Mouse (Mus musculus) olfactory bulb, adult 2 months (tissue): ENCODE data around the gene Zfp949. TPM values are rescaled to one million over a fixed set of nuclear protein-coding genes. Genes with fewer than 3 reads are reported as not detected.

Experiments used
- H3K27ac ChIP-seq: fragments of 200-500 bp; 2 replicates; pipeline ENCODE4 v1.5.1; 2012; ENCODE audit warnings: low read depth, low read length; ENCODE audit not compliant: insufficient read depth
- H3K4me1 ChIP-seq: fragments of 200-500 bp; 2 replicates; pipeline ENCODE4 v1.6.1; 2012; ENCODE audit warnings: low read length; ENCODE audit not compliant: control insufficient read depth, insufficient read depth
- H3K4me3 ChIP-seq: fragments of 200-500 bp; 2 replicates; pipeline ENCODE4 v1.5.1; 2012; ENCODE audit warnings: mild to moderate bottlenecking, low read depth, low read length, moderate library complexity; ENCODE audit not compliant: insufficient read depth
- CTCF ChIP-seq: fragments of 200-500 bp; IDR thresholded peaks from 2 replicates; pipeline ENCODE4 v1.5.1; 2012; ENCODE audit warnings: low read depth, mild to moderate bottlenecking, low read length, moderate library complexity; ENCODE audit not compliant: insufficient read depth
- POLR2A ChIP-seq: fragments of 200-500 bp; IDR thresholded peaks from 2 replicates; pipeline ENCODE4 v1.6.1; 2012; ENCODE audit warnings: mild to moderate bottlenecking, low read depth, low read length, moderate library complexity; ENCODE audit not compliant: insufficient read depth
- WGBS: fragments of 180-500 bp; shearing (Covaris S2); methylation state at CpG from one replicate; pipeline ENCODE4 v1.1.7; 2018; 5-methylcytosine and 5-hydroxymethylcytosine counted together
- polyA plus RNA-seq: library from polyadenylated mRNA; stranded (reverse); fragments of >200 nt; gene quantifications from 2 replicates; pipeline ENCODE4 v1.2.4, GENCODE M21; 2012; ENCODE audit warnings: low replicate concordance; ENCODE audit not compliant: missing spikeins, insufficient read depth, insufficient read length

Zfp949 gene
- polyA plus RNA-seq, 1 experiment: not detected

DNA sequence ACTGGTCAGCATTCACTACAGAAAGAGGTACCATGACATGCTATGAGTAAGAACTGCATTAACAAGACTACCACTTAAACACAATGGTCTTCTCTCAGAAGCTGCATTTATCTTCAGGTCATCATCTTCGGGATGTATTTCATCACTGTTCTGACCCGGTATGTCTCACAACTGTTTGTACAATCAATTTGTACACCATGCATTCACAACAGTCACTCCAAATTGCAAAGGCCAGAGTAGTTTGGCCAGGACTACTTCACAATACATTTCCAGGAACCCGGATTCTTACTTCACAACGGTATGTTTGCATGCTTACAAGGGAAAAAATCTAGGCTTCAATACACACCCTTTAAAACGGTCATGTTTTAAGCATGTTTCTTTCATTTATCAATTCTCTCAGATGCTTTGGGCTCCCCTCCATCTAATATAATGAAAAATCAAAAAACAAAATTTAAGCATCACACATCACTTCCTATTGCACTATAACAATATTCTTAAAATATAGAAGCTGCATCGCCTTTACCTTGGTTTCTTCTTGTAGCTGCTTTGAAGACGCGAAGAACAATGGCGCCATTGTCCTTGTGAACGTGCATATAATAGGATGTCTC lies 25.8 kb upstream of the Zfp949 start:
- Histone ChIP-seq H3K4me1 (peaks cover 3% of the 10 kb centered on the region; the same call in 1 of the 2 replicates), H3K27ac (peak overlapping the region; percentile 80), H3K4me3 (peak overlapping the region; percentile 55)
- WGBS: under 1% methylated on average over 10 of the region's 10 CpGs
- no peak for TF ChIP-seq CTCF
- no peak for TF ChIP-seq POLR2A

DNA sequence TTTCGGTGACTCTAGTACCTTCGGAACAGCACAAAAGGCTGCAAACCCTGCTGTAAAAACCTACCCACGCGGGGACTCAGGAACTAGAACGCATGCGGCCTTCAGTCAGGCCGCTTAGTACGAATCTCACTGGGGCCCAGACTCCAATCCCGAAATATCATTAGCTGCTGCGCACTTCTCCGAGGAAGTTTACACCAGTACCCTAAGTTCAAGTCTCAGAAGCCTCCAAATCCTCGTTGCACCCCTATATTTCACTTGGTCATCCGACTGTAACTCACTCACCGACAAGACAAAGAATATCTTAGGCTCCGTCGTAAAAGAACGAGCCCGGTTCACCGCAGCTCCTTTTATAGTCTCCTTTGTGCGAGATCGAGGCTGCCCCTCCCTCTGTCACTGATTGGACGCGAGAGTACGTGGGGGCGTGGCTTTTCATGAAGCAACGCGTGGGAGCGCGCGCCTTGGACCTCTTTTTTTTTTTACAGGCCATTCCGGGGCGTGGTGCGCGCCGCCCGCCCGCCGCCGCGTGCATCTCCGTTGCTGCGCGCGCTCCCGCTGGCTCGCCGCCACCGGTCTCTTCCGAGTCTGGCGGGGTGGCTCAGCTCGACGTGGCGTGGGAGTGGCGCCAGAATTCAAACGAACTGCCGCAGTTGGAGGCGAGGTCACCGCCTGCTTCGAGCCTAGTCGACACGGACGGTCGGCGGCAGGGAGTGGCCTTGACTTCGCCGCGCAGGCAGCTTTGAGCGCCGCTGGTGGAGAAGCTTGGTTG lies 25.1 kb upstream of the Zfp949 start:
- TF ChIP-seq POLR2A (peak; percentile 97), CTCF (no peak)
- peak overlapping the region; percentile 80 for H3K27ac ChIP-seq
- WGBS: under 1% methylated on average over 69 of the region's 69 CpGs

DNA sequence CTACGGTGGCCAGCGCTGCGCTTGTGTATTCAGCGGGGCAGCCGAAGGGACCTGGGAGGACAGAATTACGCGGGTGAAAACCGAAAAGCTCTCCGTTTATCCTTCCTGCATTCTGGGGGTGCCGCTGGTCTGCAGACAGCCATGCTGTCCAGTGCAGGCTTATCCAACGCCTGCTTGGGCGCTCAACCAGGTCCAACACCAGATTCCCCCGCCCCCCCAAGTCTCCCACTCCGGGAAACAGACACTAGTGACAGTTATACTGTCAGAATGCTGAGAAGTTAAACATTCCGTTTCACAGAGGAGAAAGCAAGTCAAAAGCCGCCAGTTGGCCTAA lies 24.5 kb upstream of the Zfp949 start:
- H3K4me3 ChIP-seq: peak overlapping the region; percentile 55
- WGBS: 4% methylated on average over 16 of the region's 16 CpGs
- peaks cover 3% of the 10 kb centered on the region; the same call in 1 of the 2 replicates for H3K4me1 ChIP-seq
- TF ChIP-seq CTCF (no peak), POLR2A (no peak)
- no peak overlapping the region for H3K27ac ChIP-seq

More for the DNA sequence above, 25.1 kb upstream of the Zfp949 start:
- H3K4me1 ChIP-seq: peaks cover 3% of the 10 kb centered on the region; the same call in 1 of the 2 replicates
- peak overlapping the region; percentile 55 for H3K4me3 ChIP-seq

DNA sequence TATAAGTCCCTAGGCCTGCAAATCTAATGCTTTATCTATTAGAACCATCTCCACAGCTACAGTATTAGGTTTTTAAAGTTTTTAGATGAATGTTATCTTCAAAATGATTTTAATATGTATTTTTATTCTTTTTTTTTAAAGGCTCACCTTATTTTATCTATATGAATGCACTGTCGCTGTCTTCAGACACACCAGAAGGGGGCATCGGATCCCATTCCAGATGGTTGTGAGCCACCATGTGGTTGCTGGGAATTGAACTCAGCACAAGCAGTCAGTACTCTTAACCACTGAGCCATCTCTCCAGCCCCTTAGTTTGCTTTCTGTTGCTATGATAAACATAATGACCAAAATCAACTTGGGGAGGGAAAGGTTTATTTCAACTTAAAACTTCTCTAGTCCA lies 23.5 kb upstream of the Zfp949 start:
- 96% methylated on average over 2 of the region's 2 CpGs for WGBS
- no peak overlapping the region for H3K27ac ChIP-seq
- H3K4me3 ChIP-seq: no peak overlapping the region
- peaks cover 3% of the 10 kb centered on the region; the same call in 1 of the 2 replicates for H3K4me1 ChIP-seq
- TF ChIP-seq CTCF (no peak), POLR2A (no peak)

DNA sequence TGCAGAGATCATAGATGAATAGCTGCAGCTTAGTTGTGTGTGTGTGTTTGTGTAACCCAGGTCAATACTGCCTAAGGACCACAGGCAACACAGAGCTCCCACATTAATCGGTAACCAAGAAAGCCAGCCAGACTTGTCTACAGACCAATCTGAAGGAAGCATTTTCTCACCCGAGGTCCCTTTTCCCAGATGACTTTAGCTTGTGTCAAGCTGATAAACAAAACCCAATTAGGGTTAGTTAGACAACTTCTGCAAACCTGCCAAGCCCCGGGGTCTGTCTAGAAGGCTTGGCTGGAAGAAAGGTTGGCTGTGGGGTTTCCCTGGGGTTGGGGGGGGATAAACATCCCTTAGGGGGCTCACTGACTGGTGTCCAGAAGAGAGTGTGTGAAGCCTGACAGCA lies 23.0 kb upstream of the Zfp949 start:
- H3K4me1 ChIP-seq: peaks cover 3% of the 10 kb centered on the region; the same call in 1 of the 2 replicates
- no peak for TF ChIP-seq CTCF
- no peak for TF ChIP-seq POLR2A
- H3K4me3 ChIP-seq: no peak overlapping the region
- WGBS: 69% methylated on average over 3 of the region's 3 CpGs
- H3K27ac ChIP-seq: no peak overlapping the region

DNA sequence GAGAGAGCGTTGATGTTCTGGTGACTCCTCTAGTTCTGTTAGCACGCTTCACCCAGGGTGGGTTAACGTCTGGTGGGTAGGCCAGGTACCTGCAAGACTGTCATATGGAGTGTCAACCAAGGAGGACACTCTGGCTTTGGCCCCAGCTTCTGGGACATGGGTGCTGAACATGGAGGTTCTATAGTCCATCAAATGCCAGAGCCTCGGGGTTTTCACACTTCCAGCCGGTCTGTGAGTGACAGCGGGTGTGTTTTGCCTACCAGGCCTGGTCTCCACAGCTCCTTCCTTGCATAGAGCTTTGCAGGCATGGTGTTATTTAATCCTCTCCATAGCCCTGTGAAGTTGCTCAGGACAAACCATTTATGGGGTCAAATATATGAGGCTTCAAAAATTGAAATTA lies 22.5 kb upstream of the Zfp949 start:
- Histone ChIP-seq H3K4me1 (peaks cover 3% of the 10 kb centered on the region; the same call in 1 of the 2 replicates), H3K4me3 (no peak overlapping the region), H3K27ac (no peak overlapping the region)
- TF ChIP-seq CTCF (no peak), POLR2A (no peak)
- 95% methylated on average over 6 of the region's 6 CpGs for WGBS

DNA sequence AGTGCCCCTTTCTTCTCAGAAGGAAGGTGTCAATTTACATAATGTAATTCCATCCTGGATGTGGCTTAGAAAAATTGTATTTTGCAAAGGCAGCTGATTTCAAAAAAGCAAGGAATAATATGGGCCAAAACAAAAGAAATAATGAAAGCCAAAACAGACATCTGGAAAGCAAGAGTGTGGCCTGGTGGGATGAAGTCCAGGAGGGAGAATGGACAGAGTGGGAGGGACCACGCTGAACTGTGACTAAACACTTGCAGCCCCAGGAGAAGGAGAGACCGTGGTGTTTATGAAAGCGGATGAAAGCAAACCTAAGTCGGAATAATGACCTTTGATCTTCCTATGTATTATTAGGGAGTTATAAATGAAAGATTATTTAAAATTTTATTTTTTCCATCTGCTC lies 19.9 kb upstream of the Zfp949 start:
- TF ChIP-seq CTCF: no peak
- Histone ChIP-seq H3K4me1 (peaks cover 3% of the 10 kb centered on the region; the same call in 1 of the 2 replicates), H3K4me3 (no peak overlapping the region), H3K27ac (no peak overlapping the region)
- 87% methylated on average over 4 of the region's 4 CpGs for WGBS

DNA sequence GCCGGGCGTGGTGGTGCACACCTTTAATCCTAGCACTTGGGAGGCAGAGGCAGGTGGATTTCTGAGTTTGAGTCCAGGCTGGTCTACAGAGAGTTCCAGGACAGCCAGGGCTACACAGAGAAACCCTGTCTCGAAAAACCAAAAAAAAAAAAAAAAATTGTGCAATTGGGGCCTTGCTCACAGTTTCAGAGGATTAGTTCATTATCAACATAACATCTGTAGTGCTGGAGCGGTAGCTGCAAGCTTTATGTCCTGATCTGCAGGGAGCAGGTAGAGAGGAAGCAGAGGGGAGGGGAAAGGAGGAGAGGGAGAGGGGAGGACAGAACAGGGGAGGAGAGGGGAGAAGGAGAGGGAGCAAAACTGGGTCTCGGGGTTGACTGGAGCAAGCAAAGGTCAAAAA lies 19.1 kb upstream of the Zfp949 start:
- Histone ChIP-seq H3K4me1 (no peaks in the 10 kb centered on the region), H3K27ac (no peak overlapping the region), H3K4me3 (no peak overlapping the region)
- TF ChIP-seq CTCF: no peak
- no peak for TF ChIP-seq POLR2A
- WGBS: 85% methylated on average over 5 of the region's 5 CpGs

DNA sequence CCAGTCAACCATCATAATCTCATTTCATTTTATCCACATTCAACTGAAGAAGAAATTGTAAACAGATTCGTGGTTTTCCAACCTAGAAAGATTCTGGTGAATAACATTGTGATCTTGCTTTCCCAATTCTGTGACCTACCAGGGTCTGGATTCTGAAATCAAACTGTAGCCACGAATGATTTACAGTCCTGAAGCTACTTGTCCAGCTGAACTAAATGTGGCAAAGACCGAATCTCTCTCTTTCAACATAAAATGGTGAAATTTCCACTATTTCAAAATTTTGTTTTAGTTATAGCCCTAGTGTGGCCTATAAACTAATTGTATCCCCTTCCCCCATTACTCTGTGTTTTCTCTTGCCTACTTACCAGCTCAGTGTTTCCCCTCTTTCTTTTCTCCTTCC lies 18.2 kb upstream of the Zfp949 start:
- TF ChIP-seq CTCF (no peak), POLR2A (no peak)
- no peak overlapping the region for H3K27ac ChIP-seq
- 84% methylated on average over 3 of the region's 3 CpGs for WGBS
- no peaks in the 10 kb centered on the region for H3K4me1 ChIP-seq
- no peak overlapping the region for H3K4me3 ChIP-seq
